Mouse (Mus musculus) intestine, postnatal 0 days (tissue): ENCODE data around the gene 2210017I01Rik. TPM values are rescaled to one million over a fixed set of nuclear protein-coding genes. Genes with fewer than 3 reads are reported as not detected.

Experiments
- ATAC-seq: fragments of 200-750 bp; cut with Nextera tagmentation; 2 replicates; pipeline ENCODE4 v1.8.0; 2017; ENCODE audit warnings: mild to moderate bottlenecking, moderate TSS enrichment, moderate library complexity
- H3K27ac ChIP-seq: fragments of 300-500 bp; sonication (generic); 2 replicates; pipeline ENCODE4 v1.5.1; 2014; ENCODE audit warnings: mild to moderate bottlenecking, low read depth, low read length, moderate library complexity
- H3K27me3 ChIP-seq: fragments of 300-500 bp; sonication (generic); replicated peaks from 2 replicates; pipeline ENCODE4 v1.6.1; 2014; ENCODE audit warnings: low read length, mixed read lengths; ENCODE audit not compliant: control insufficient read depth, insufficient read depth
- H3K36me3 ChIP-seq: fragments of 300-500 bp; sonication (generic); 2 replicates; pipeline ENCODE4 v1.6.1; 2014; ENCODE audit warnings: mild to moderate bottlenecking, moderate library complexity; ENCODE audit not compliant: control insufficient read depth, insufficient read depth
- H3K4me1 ChIP-seq: fragments of 300-500 bp; sonication (generic); replicated peaks from 2 replicates; pipeline ENCODE4 v1.6.1; 2014; ENCODE audit warnings: antibody characterized with exemption, low read length, mixed read lengths; ENCODE audit not compliant: control insufficient read depth, insufficient read depth
- H3K4me2 ChIP-seq: fragments of 300-500 bp; sonication (generic); replicated peaks from 2 replicates; pipeline ENCODE4 v1.6.1; 2014; ENCODE audit warnings: low read depth, mild to moderate bottlenecking, moderate library complexity
- H3K4me3 ChIP-seq: fragments of 300-500 bp; sonication (generic); 2 replicates; pipeline ENCODE4 v1.5.1; 2014; ENCODE audit warnings: low read depth, low read length
- H3K9ac ChIP-seq: fragments of 300-500 bp; sonication (generic); 2 replicates; pipeline ENCODE4 v1.6.1; 2014; ENCODE audit warnings: mild to moderate bottlenecking, low read depth, low read length
- H3K9me3 ChIP-seq: fragments of 300-500 bp; sonication (generic); 2 replicates; pipeline ENCODE4 v1.6.1; 2016; ENCODE audit warnings: mixed run types; ENCODE audit not compliant: control insufficient read depth
- CTCF ChIP-seq: sonication (generic); IDR thresholded peaks from 2 replicates; pipeline ENCODE4 v1.5.1; 2016; ENCODE audit warnings: low read depth, mild to moderate bottlenecking, control low read depth, antibody characterized with exemption, moderate library complexity
- WGBS: fragments of 180-500 bp; shearing (Covaris S2); extraction: QIAGEN DNeasy Blood & Tissue Kit; methylation state at CpG from one replicate; pipeline ENCODE4 v1.1.7; 2014; 5-methylcytosine and 5-hydroxymethylcytosine counted together
- polyA plus RNA-seq: library from polyadenylated mRNA; unstranded; fragments of >200 nt; fragmentation: Nextera tagmentation; extraction: Ambion mirVana; gene quantifications from 2 replicates; pipeline ENCODE4 v1.2.1, GENCODE M21; 2015

Gene 2210017I01Rik
- 0.18 and 0.34 TPM in 2 replicates for polyA plus RNA-seq

- Histone ChIP-seq H3K9ac (no peak within 1 kb of the TSS), H3K4me2 (no peak within 1 kb of the TSS), H3K9me3 (no peaks in the 10 kb centered on the region), H3K27ac (no peak within 1 kb of the TSS), H3K4me3 (no peak within 1 kb of the TSS), H3K4me1 (no peaks in the 10 kb centered on the region), H3K27me3 (no peaks in the 10 kb centered on the region), H3K36me3 (no peaks in the 10 kb centered on the region)
- ATAC-seq, result no peak
- no peak for TF ChIP-seq CTCF
Measured at GRCm38 (mm10) chr3:92607392-92607791, at the start of gene 2210017I01Rik. TSS of gene 2210017I01Rik (minus strand) at chr3:92607492.

- Histone ChIP-seq H3K9me3 (no peaks in the 10 kb centered on the region), H3K4me3 (no peak within 1 kb of the TSS), H3K27me3 (no peaks in the 10 kb centered on the region), H3K36me3 (no peaks in the 10 kb centered on the region), H3K4me1 (no peaks in the 10 kb centered on the region), H3K27ac (no peak within 1 kb of the TSS), H3K9ac (no peak within 1 kb of the TSS), H3K4me2 (no peak within 1 kb of the TSS)
- no peak for ATAC-seq
- no peak for TF ChIP-seq CTCF
Measured at GRCm38 (mm10) chr3:92656826-92657225, 49.5 kb upstream of the 2210017I01Rik start, which contains the start of gene Lce1b. TSS of gene Lce1b (minus strand) at chr3:92656926.

- ATAC-seq, result no peak
Measured at GRCm38 (mm10) chr3:92648207-92648606, 40.9 kb upstream of the 2210017I01Rik start, which contains the start of gene Lce1a1. TSS of gene Lce1a1 (minus strand) at chr3:92648307.

GRCm38 (mm10) chr3:92639854-92640253 lies 32.6 kb upstream of the 2210017I01Rik start:
- Histone ChIP-seq H3K9me3 (no peaks in the 10 kb centered on the region), H3K9ac (no peak overlapping the region), H3K4me2 (no peak overlapping the region), H3K36me3 (no peaks in the 10 kb centered on the region), H3K4me1 (no peaks in the 10 kb centered on the region), H3K27ac (no peak overlapping the region), H3K4me3 (no peak overlapping the region), H3K27me3 (no peaks in the 10 kb centered on the region)
- TF ChIP-seq CTCF, result no peak
- no peak for ATAC-seq
- WGBS, result 92% methylated on average over 15 of the region's 15 CpGs

More at GRCm38 (mm10) chr3:92648207-92648606, 40.9 kb upstream of the 2210017I01Rik start, which contains the start of gene Lce1a1:
- Histone ChIP-seq H3K9me3 (no peaks in the 10 kb centered on the region), H3K4me3 (no peak within 1 kb of the TSS), H3K36me3 (no peaks in the 10 kb centered on the region), H3K4me2 (no peak within 1 kb of the TSS), H3K27ac (no peak within 1 kb of the TSS), H3K4me1 (no peaks in the 10 kb centered on the region), H3K27me3 (no peaks in the 10 kb centered on the region), H3K9ac (no peak within 1 kb of the TSS)
- 82% methylated on average over 1 of the region's 1 CpGs for WGBS
- TF ChIP-seq CTCF, result no peak

- WGBS, result 25% methylated on average over 3 of the region's 3 CpGs
Measured at GRCm38 (mm10) chr3:92638653-92638991, 31.3 kb upstream of the 2210017I01Rik start.

GRCm38 (mm10) chr3:92637745-92638652 lies 30.7 kb upstream of the 2210017I01Rik start:
- Histone ChIP-seq H3K4me2 (no peak overlapping the region), H3K9me3 (no peaks in the 10 kb centered on the region), H3K9ac (no peak overlapping the region), H3K4me3 (no peak overlapping the region), H3K27ac (peak overlapping the region; percentile 63), H3K27me3 (no peaks in the 10 kb centered on the region), H3K36me3 (no peaks in the 10 kb centered on the region), H3K4me1 (no peaks in the 10 kb centered on the region)
- 45% methylated on average over 1 of the region's 1 CpGs for WGBS
- ATAC-seq, result peak; percentile 93
- TF ChIP-seq CTCF, result no peak

More at GRCm38 (mm10) chr3:92638653-92638991, 31.3 kb upstream of the 2210017I01Rik start:
- Histone ChIP-seq H3K36me3 (no peaks in the 10 kb centered on the region), H3K4me1 (no peaks in the 10 kb centered on the region), H3K4me2 (no peak overlapping the region), H3K9ac (no peak overlapping the region), H3K4me3 (no peak overlapping the region), H3K27me3 (no peaks in the 10 kb centered on the region), H3K27ac (peak overlapping the region; percentile 63), H3K9me3 (no peaks in the 10 kb centered on the region)
- ATAC-seq, result peak; percentile 84
- no peak for TF ChIP-seq CTCF
